Mouse (Mus musculus) gastrocnemius, postnatal 10 days (tissue): ENCODE data around the gene Sh3d19. TPM values are rescaled to one million over a fixed set of nuclear protein-coding genes. Genes with fewer than 3 reads are reported as not detected.
A peak's percentile ranks its signal among the peaks of the same experiment; 100 is the strongest.

ENCODE experiments used
- DNase-seq: peaks from one replicate; pipeline ENCODE4 v3.0.0; 2021; ENCODE audit warnings: mixed read lengths
- total RNA-seq, 2 experiments: library from RNA; stranded (reverse); gene quantifications; 2 replicates each; pipeline ENCODE4 v1.2.3; 2021

Gene Sh3d19
- total RNA-seq, 2 experiments from 2014 or later: 26.7 to 35.6 TPM

GRCm38 (mm10) chr3:86028658-86029375 is 57.9 kb downstream of the Sh3d19 start:
- no peak for DNase-seq

DNA sequence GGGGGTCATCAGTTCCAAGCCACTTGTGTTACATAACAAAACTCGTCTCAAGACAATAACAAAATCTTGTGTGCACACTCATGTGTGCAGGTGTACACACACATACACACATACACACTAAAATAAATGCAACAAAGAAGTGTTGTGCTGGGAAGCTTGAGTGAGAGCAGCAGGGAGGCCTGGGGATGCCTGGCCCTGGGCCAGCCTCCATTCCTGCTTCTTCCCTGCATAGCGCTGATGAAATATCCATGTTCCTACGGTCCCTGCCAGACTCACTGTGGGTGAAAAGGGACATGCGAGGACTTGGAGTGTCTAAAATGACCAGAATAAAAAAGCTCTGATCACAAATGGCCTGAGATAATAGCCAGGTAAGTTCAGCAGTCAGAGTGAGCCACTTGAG is 59.7 kb downstream of the Sh3d19 start:
- peak; percentile 20 for DNase-seq

DNA sequence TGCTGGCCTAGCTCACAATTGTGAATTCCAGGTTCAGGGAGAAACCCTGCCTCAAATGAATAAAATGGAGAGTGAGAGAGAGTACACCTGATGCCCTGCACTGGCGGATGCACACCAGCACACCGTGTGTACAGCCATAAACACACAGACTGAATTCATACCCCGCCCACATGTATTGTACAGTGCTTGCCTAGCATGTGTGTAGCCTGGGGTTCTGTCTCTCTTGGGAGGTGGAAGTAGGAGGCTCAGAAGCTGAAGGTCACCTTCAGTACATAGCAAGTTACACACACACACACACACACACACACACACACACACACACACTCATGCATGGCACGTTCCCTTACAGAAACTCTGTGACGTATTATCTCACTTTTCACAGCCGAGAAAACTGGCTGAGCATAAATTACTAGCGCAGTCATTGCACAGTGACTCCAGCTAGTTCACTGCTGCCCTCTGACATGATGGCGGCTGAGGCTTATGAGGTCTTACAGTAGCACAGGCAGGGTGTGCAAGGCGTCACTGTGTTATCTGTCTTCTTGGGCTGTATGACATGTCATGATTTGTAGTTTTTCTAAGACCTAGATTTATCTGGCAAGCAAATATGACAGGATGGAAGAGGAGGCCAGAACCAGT is 62.7 kb downstream of the Sh3d19 start:
- no peak for DNase-seq

DNA sequence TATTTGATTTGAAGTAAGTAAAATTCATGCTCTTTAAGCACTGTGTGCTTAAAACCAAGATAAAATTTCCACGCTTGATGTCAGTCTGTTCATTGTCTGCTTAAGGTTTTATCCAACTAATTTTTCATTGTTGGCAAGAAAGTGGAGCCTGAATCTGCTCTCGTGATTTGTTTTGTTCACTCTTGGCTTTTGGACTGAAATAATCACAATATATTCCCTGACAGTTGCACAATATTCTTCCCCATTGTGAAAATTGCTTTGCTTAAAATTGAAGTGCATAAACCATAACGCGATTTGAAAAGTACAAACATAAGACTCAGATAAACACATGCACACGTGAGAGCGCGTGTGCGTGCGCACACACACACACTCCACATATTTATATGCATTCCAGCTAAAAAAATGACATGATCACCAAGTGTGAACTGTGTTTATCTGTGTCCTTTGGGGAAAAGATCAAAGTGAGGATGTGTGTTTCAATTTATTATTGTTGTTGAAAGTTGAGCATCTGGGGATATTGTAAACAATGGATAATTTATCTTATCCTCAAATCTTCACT is 67.1 kb downstream of the Sh3d19 start:
- no peak for DNase-seq

- peak; percentile 42 for DNase-seq
Observed at GRCm38 (mm10) chr3:86038648-86039047, 67.7 kb downstream of the Sh3d19 start.

DNA sequence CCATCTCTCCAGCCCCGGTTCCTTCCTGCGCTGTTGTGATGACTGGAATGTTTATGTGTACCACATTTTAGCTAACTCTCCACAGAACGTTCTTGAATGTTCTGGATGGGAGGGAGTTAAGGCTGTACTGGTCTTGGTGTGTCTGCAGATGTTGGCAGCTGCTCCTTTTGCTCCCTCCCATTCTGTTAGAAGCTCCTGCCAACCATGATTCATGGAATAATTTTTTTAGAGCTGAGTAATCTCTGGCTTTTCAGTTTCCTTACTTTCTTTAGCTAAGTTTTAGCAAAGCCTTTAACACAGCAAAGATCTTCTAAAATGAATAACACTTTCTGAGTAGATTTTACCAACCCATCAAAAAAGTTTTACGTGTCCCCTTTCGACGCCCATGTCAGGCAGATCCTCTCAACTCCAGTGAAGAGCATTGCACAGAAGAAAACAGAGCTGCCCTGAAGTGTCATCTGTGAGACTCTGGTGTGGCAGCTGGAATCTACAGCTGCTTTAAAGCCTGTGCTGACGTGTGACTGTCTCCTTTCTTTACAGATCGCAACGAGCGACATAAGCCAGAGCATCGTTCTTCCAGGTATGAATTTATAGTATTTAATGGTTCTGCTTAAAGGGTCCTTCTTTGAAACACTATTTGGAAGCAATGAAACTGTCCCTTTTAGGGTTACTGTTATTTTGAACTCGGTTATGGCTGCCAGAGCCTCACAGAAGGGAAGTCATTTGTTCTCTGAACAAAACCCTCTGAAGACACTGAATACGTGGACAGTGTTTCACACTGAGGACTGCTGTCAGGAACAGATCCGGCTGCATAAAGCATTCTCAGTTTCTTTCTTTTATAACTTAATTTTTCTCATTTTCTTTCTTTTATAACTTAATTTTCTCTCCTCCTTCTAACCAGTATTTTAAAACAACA is 69.6 kb downstream of the Sh3d19 start:
- DNase-seq: peak; percentile 22

DNA sequence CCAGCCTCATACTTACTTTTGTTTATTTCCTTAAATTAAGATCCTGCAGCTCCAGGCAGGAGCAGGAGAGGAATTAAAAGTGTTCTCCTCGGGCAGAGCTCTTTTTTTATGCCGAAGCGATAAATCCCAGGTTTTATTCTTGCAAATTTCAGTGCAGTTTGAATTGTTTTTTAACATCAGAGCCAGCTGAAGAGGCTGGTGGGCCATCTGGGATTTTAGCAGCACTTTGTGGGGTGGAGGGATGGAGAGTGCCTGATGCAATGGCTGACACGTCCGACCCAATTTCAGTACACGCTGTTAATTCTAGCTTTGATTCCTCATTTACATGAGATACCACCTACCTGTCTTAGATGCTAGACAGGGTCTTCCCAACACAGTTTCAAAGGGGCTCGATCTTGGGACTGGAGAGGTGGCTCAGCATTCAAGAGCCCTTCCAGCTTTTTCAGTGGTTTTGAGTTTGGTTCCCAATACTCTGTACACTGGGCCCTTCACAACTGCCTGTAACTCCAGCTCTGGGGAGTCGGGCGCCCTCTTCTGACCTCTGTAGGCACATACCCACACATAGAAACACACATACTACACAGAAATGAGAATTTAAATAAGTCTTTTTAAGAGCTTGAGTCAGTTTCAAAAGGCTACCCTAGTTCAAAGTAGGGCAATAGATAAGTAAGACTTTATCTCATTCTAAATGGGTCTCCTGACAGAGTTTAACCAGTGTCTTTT is 76.9 kb downstream of the Sh3d19 start:
- DNase-seq: no peak

DNA sequence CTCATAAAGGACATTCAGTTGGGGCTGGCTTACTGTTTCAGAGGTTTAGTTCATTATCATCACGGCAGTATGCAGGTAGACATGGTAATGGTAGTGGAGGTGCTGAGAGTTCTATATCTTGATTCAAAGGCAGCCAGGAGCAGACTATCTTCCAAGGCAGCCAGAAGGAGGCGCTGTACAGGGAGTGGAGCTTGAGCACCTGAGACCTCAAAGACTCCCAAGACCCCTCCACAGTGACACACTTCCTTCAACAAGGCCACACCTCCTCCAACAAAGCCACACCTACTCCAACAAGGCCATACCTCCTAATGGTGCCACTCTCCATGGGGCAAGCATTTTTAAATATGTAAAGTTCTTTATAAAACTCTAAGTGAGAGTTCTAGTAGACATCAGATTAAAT is 78.1 kb downstream of the Sh3d19 start:
- no peak for DNase-seq

- peak; percentile 24 for DNase-seq
Observed at GRCm38 (mm10) chr3:86056678-86057077, 85.8 kb downstream of the Sh3d19 start.

DNA sequence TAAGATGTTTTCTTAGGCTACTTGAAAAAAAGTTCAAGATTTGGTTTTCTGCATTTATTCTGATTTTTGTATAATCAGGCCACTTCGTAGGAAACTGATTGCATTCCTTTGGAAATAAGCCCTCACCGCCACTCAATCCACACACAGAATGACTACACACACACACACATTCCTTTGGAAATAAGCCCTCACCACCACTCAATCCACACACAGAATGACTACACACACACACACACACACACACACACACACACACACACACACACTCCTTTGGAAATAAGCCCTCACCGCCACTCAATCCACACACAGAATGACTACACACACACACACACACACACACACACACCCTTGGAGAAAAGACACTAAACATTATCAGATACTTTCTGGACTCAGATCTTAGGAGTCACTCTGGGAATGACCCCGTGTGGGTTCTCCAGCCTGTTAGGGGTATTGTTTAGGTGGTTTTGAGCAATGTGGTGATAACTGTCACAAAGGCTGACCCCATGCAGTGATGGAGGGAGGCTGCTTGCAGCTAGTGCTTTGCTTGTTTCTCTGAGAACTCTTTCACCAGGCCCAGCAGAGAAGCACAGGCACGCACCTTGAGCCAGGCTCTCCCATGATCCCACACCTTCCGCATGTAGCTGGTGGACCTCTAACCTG is 86.7 kb downstream of the Sh3d19 start:
- no peak for DNase-seq

DNA sequence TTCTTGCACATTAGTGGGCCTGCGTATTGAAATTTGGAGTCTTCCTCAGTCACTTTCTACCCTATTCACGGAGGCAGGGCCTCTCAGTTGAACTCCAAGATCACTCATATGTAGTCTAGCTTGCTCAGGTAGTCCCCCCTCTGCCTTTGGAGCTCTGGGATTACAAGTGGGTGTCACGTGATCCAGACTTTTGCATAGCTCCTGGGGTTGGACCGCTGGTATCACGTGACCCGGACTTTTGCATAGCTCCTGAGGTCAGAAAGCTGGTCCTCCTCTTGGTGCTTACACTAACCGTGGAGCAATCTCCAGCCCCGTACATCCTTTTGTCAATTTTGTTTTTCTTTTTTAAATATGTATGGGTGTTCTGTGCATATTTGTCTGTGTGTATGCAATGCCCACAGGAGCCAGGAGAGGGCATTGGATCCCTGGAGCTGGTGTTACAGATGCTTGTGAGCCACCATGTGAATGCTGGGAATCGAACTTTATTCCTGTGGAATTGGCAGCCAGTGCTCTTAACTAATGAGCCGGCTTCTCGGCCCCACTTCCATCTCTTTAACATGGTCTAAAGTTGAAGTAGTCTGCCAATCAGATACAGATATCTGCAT is 98.8 kb downstream of the Sh3d19 start:
- no peak for DNase-seq

GRCm38 (mm10) chr3:86070799-86071198 is 99.9 kb downstream of the Sh3d19 start:
- DNase-seq: no peak

GRCm38 (mm10) chr3:86072066-86072465 is 101.2 kb downstream of the Sh3d19 start:
- no peak for DNase-seq

DNA sequence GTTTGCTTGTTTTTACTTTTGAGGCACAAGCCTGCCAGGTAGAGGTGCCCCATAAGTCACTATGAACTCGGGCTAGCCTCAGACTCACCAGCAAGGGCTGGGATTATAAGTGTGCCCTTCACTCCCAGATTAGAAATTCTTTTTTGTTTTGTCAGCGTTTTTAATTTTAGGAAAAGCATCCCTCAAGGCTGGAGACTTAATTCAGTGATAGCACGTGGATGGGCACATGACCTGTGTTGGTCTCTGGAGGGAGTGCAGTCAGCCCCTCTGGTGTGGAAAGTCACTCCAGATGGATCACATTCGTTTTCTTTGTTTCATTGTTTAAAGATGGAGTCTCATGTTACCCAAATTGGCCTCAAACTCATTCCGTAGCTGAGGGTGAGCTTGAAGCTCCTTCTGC is 102.0 kb downstream of the Sh3d19 start:
- no peak for DNase-seq

- DNase-seq: no peak
Observed at GRCm38 (mm10) chr3:86075593-86075992, 104.7 kb downstream of the Sh3d19 start.

DNA sequence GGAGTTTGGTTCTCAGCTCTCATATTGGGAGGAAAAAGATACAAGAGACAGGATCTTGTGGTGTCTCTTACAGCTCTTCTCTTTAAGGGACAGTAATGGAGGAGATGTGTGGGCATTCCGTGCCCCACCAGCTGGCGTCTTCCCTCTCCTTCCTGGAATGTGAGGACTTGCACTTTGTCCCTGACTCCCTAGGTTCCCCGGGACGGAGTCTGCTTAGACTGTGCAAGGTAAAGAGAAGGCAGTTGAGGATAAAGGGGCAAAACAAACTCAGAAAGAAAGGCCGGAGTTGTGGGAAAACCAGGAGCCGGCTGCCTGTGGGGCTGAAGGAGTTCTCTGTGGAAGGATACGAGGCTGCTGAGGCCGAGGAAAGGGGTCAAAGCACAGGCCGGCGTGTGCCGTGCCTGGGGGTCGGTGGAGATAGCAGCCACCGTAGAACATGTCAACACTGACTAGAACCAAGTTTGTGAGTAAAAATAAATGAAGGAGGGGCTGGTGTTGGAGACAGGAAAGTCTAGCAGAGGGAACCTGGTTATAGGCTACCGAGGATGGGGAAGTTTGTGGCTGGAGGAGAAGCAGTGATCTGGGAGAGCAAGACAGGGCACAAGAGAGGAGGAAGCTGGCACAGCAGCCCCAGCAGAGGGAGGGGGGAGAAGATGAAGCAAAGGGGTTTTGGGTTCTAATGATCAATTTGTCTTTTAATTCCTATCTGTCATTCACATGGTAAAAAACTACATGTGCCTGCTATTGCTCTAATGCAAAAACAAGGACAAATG is 105.8 kb downstream of the Sh3d19 start:
- no peak for DNase-seq

DNA sequence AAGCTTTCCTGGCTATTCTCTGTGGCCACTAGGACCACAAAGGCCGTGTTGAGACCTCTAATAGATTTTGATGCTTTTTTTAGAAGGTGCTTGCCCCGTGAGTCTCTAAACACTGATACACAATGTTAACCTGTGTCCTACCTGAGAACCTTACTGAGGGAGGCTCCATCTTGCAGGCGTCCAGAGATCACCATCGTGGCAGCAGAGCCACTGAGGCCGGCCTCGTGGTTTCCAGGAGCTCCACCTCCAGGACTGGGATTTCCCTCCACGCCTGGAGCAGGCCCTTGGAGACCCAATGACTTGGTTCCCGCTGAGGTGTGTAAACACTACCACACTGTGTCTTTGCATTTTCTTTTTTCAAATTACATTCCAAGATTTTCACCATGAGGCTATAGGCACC is 112.1 kb downstream of the Sh3d19 start:
- DNase-seq: no peak

DNA sequence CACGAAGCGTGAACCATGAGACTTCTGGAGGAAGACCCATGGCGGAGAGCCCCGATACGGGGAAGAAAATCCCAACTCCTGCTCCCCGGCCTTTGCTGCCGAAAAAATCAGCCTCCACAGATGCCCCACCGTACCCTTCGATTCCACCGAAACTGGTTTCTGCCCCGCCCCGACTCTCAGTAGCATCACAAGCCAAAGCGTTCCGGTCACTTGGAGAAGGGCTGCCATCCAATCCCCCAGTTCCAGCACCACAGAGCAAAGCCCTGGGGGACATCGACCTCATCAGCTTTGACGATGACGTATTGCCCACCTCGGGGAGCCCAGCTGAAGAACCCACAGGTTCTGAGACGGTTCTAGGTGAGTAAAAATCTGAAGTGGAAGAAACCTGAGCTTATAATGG is 114.1 kb downstream of the Sh3d19 start:
- DNase-seq: no peak

DNA sequence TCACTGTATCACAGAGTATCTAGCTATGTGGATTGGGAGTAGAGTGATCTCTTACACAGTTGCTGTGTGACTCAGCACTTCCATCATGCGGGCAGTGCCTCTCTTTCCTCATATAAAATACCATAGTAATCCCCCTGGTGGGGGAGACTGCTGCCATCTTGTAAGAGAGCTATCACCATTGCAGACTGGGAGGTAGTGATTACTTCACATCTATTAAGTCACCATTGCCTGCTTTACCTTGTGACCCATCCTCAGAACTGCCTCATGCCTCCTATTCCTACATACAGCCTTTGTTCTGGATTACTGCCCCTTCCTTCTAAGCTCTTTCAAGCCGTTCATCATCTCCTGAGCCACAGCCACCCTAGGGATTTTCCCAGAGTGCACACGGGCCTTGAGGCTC is 117.0 kb downstream of the Sh3d19 start:
- no peak for DNase-seq

GRCm38 (mm10) chr3:86093213-86093845 is 122.4 kb downstream of the Sh3d19 start:
- DNase-seq: no peak
